Mouse (Mus musculus): ENCODE measurements around the gene Smoc1. TPM values are rescaled to one million over a fixed set of nuclear protein-coding genes. Genes with fewer than 3 reads are reported as not detected.

The Smoc1 gene
- polyA plus RNA-seq, 1 experiment from 2014 or later: 7.9 TPM

DNA sequence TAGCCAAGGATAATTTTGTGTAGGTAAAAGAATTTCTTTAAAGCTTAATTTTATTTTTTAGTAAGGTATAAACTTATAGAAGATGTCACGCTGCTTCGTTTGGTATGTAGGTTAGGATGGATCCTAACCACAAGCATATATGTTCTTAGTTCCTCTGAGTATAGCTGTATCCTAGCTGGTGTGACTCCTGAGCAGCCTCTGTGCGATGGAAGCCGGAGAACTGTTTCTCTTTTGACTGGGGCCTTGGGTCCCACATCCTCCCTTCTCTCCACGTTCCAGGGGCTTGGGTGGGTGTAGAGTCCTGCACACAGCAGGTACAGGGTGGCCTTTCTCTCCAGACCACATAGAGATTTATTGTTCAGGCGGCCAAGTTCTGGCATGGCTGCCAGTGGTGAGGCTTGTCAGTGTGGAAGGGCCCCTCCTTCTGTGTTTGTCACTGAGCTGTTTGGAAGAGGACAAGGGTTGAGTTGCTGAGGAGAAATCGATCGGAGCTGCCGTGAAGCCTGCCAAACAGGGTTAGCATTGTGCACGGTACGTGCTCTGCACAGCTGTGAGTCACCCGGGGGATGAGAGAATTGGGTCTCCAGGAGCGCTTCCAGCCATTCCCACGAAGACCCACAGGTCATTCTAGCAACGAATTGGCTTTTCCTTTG is 6.9 kb downstream of the Smoc1 start:
- WGBS: 49% methylated on average over 15 of the region's 15 CpGs
- Histone ChIP-seq H3K9ac (ENCODE audit: low read length) (no peak overlapping the region), H3K9me3 (replicated peaks; ENCODE audit: control insufficient read depth, low read length) (no peaks in the 10 kb centered on the region), H3K4me1 (ENCODE audit: control insufficient read depth, insufficient read depth, low read length) (no peaks in the 10 kb centered on the region), H3K4me2 (ENCODE audit: low read depth, low read length) (0 out of 2 replicates have a peak overlapping the region, but pooled peaks have one; percentile 11), H3K27me3 (ENCODE audit: control insufficient read depth, insufficient read depth, low read length) (0 out of 2 replicates have a peak, but pooled peaks cover 4% of the 10 kb centered on the region), H3K27ac (ENCODE audit: low read length) (peak overlapping the region; percentile 73), H3K36me3 (ENCODE audit: control insufficient read depth, insufficient read depth, low read length) (no peaks in the 10 kb centered on the region), H3K4me3 (replicated peaks; ENCODE audit: low read length) (no peak overlapping the region)
- peak; percentile 88; the same call in 1 of the 2 replicates for ATAC-seq (ENCODE audit: insufficient read depth, low FRiP score)

DNA sequence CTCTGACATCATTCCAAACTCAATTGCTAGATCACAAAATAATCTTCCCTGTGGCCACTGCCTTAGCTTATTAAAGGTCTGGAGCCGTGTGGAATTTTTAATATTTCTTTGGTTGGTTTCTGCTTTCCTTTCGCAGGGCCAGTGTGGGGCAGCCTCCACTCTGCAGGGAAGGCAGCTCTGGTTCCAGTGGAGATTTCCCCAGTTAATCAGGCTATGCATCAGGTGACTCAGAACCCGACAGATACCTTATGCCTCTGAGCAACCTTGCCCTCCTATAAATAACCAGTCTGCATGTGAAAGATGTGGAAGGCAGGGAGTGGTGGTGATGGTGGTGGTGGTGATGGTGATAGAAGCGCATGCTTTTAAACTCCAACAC is 7.4 kb downstream of the Smoc1 start:
- Histone ChIP-seq H3K27me3 (ENCODE audit: control insufficient read depth, insufficient read depth, low read length) (0 out of 2 replicates have a peak, but pooled peaks cover 4% of the 10 kb centered on the region), H3K4me1 (ENCODE audit: control insufficient read depth, insufficient read depth, low read length) (no peaks in the 10 kb centered on the region), H3K9ac (ENCODE audit: low read length) (no peak overlapping the region), H3K4me2 (ENCODE audit: low read depth, low read length) (0 out of 2 replicates have a peak overlapping the region, but pooled peaks have one; percentile 1), H3K4me3 (replicated peaks; ENCODE audit: low read length) (no peak overlapping the region), H3K27ac (ENCODE audit: low read length) (peak overlapping the region; percentile 73), H3K36me3 (ENCODE audit: control insufficient read depth, insufficient read depth, low read length) (no peaks in the 10 kb centered on the region), H3K9me3 (replicated peaks; ENCODE audit: control insufficient read depth, low read length) (no peaks in the 10 kb centered on the region)
- ATAC-seq (ENCODE audit: insufficient read depth, low FRiP score): peak; percentile 47; the same call in 1 of the 2 replicates
- WGBS: 67% methylated on average over 4 of the region's 4 CpGs

DNA sequence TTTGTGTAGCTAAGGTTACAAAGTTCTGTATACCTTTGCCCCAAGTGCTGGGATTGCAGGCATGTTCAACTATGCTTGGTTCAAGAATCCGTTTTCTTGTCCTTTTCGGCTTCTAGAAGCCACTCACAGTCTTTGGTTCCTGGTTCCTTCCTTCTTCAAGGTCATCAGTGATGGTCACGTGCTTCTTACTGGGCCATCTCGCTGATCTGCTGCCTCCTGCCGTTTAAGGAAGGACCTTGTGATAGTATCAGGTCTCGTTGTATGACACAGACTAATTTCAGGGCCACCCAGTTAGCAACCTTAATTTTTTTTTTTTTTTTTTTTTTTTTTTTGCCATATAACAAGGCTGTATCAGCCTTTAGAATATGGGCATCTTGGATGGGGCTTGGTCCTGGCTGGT is 9.2 kb downstream of the Smoc1 start:
- no peak for ATAC-seq (ENCODE audit: insufficient read depth, low FRiP score)
- 77% methylated on average over 6 of the region's 6 CpGs for WGBS

DNA sequence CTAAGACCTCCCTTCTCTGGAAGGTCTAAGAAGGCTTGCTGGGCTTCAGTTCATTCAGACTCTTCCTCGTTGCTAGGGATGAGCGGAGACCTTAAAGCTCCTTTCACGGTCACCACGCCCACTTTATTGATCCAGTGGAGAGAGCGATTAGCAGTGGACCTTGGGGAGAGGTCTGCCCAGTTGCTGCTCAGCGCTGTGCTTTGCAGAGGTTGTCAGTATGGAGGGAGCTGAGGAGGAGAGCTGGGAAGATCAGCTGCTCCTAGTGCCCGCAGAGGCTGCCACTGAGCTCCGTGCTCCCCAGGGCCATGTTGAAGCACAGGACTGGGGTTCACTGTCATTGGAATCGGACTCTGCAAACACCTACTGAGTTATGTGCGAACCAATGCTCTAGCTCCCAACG is 17.0 kb downstream of the Smoc1 start:
- Histone ChIP-seq H3K27me3 (ENCODE audit: control insufficient read depth, insufficient read depth, low read length) (no peaks in the 10 kb centered on the region), H3K4me2 (ENCODE audit: low read depth, low read length) (no peak overlapping the region), H3K9me3 (replicated peaks; ENCODE audit: control insufficient read depth, low read length) (no peaks in the 10 kb centered on the region), H3K4me3 (replicated peaks; ENCODE audit: low read length) (no peak overlapping the region), H3K36me3 (ENCODE audit: control insufficient read depth, insufficient read depth, low read length) (no peaks in the 10 kb centered on the region), H3K4me1 (ENCODE audit: control insufficient read depth, insufficient read depth, low read length) (no peaks in the 10 kb centered on the region), H3K27ac (ENCODE audit: low read length) (no peak overlapping the region), H3K9ac (ENCODE audit: low read length) (no peak overlapping the region)
- WGBS: 67% methylated on average over 11 of the region's 11 CpGs
- ATAC-seq (ENCODE audit: insufficient read depth, low FRiP score): no peak

More for the DNA sequence above, 9.2 kb downstream of the Smoc1 start:
- Histone ChIP-seq H3K9ac (ENCODE audit: low read length) (no peak overlapping the region), H3K4me2 (ENCODE audit: low read depth, low read length) (no peak overlapping the region), H3K27me3 (ENCODE audit: control insufficient read depth, insufficient read depth, low read length) (no peaks in the 10 kb centered on the region), H3K27ac (ENCODE audit: low read length) (no peak overlapping the region), H3K36me3 (ENCODE audit: control insufficient read depth, insufficient read depth, low read length) (no peaks in the 10 kb centered on the region), H3K9me3 (replicated peaks; ENCODE audit: control insufficient read depth, low read length) (no peaks in the 10 kb centered on the region), H3K4me1 (ENCODE audit: control insufficient read depth, insufficient read depth, low read length) (no peaks in the 10 kb centered on the region), H3K4me3 (replicated peaks; ENCODE audit: low read length) (no peak overlapping the region)

DNA sequence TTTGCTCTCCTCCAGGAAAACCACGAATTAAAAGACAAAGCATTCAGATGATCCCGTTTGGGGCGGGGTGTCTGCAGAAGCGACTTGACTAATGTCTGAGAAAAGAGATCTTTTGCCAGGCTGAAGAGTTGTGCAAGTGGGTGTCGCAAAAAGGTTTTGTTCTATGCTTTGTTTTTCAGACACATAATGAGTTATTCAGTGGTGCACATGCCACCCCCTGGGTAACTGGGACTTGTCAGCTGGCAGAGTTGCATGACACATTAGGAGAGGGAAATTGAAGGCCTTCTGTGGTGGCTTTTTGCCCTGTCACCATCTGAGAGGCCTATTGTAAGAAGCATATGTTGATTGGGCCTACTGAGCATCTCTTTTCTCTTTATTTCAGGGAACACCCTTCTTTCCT is 20.3 kb downstream of the Smoc1 start:
- WGBS: 74% methylated on average over 5 of the region's 5 CpGs
- H3K9ac ChIP-seq (ENCODE audit: low read length): no peak overlapping the region

DNA sequence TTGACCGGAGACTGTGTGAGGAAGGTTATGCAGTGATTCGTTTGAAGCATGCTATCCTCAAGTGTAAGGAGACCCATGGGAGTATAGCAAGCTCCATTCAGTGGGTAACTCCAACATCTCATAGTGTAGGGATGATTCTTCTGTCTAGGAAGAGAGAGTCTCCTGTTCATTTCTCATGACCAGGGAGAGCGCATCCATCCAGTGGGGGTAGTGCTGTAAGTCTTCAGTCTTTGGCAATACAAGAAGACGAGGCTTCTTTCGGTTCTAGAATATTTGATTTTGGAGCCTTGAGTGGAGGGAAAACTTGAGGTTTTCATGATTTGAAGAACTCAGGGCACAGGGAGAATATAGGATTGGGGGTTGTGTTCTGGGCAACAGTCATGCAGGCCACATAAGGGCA is 23.1 kb downstream of the Smoc1 start:
- Histone ChIP-seq H3K4me2 (ENCODE audit: low read depth, low read length) (no peak overlapping the region), H3K4me3 (replicated peaks; ENCODE audit: low read length) (no peak overlapping the region), H3K9me3 (replicated peaks; ENCODE audit: control insufficient read depth, low read length) (no peaks in the 10 kb centered on the region), H3K27ac (ENCODE audit: low read length) (no peak overlapping the region), H3K27me3 (ENCODE audit: control insufficient read depth, insufficient read depth, low read length) (no peaks in the 10 kb centered on the region), H3K36me3 (ENCODE audit: control insufficient read depth, insufficient read depth, low read length) (no peaks in the 10 kb centered on the region), H3K4me1 (ENCODE audit: control insufficient read depth, insufficient read depth, low read length) (no peaks in the 10 kb centered on the region), H3K9ac (ENCODE audit: low read length) (no peak overlapping the region)
- ATAC-seq (ENCODE audit: insufficient read depth, low FRiP score): no peak
- 91% methylated on average over 5 of the region's 5 CpGs for WGBS

More for the DNA sequence above, 20.3 kb downstream of the Smoc1 start:
- Histone ChIP-seq H3K4me1 (ENCODE audit: control insufficient read depth, insufficient read depth, low read length) (no peaks in the 10 kb centered on the region), H3K4me3 (replicated peaks; ENCODE audit: low read length) (no peak overlapping the region), H3K36me3 (ENCODE audit: control insufficient read depth, insufficient read depth, low read length) (no peaks in the 10 kb centered on the region), H3K4me2 (ENCODE audit: low read depth, low read length) (no peak overlapping the region), H3K9me3 (replicated peaks; ENCODE audit: control insufficient read depth, low read length) (no peaks in the 10 kb centered on the region), H3K27me3 (ENCODE audit: control insufficient read depth, insufficient read depth, low read length) (no peaks in the 10 kb centered on the region), H3K27ac (ENCODE audit: low read length) (no peak overlapping the region)
- ATAC-seq (ENCODE audit: insufficient read depth, low FRiP score): no peak

DNA sequence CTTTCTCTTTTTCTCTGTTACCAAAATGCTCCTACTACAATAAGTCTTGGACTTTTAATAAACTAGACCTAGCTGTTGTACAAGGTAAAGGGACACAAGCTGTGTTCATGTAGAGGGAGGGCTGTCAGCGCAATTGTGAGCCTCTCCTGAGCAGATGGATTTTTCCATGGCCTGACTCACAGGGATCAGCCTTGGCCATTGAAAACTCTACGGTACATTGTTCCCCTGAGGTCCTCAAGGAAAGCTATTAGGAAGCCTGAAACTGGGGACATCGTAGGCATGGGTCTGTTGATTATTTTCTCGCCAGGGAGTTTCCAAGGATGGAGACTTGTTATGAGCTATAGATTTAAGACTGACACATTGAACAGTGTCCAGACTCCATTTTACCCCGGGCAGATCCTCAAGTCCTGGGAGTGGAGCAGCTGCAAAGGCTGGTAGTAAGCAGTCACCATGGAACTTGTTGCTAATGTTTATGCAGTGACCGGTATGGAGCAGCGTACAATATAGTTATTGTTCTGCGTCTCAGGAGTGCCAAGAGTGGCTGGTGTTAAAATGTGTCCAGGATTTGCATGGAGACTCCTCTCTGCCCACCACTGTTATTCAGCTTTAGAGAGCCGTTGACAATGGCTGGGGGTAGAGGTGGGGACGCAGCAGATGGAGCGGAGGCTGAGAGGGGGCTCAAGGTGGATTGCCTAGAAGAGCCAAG is 28.5 kb downstream of the Smoc1 start:
- Histone ChIP-seq H3K4me3 (replicated peaks; ENCODE audit: low read length) (no peak overlapping the region), H3K4me2 (ENCODE audit: low read depth, low read length) (no peak overlapping the region), H3K9me3 (replicated peaks; ENCODE audit: control insufficient read depth, low read length) (no peaks in the 10 kb centered on the region), H3K27ac (ENCODE audit: low read length) (no peak overlapping the region), H3K27me3 (ENCODE audit: control insufficient read depth, insufficient read depth, low read length) (no peaks in the 10 kb centered on the region), H3K4me1 (ENCODE audit: control insufficient read depth, insufficient read depth, low read length) (no peaks in the 10 kb centered on the region), H3K36me3 (ENCODE audit: control insufficient read depth, insufficient read depth, low read length) (no peaks in the 10 kb centered on the region), H3K9ac (ENCODE audit: low read length) (no peak overlapping the region)
- peak; percentile 44 for ATAC-seq (ENCODE audit: insufficient read depth, low FRiP score)
- 68% methylated on average over 11 of the region's 11 CpGs for WGBS

DNA sequence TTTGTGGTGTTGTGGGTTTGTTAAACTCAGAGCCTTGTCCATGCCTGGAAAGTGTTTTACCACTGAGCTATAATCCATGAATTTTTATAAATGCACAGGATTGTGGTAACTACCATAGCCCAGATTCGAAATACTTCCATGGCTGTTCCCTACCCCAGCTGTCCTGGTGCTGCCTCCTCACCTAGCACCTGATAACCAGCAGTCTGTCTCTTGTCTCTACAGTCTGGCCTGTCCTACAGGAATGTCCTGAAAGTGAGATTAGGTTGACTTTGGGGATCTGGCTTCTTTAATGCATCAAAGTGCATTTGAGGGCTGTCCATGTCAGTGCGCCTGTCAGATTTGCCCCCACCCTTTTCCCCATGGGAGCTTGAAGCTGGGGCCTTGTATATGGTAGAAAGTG is 29.2 kb downstream of the Smoc1 start:
- WGBS: 83% methylated on average over 2 of the region's 2 CpGs
- Histone ChIP-seq H3K27ac (ENCODE audit: low read length) (no peak overlapping the region), H3K4me1 (ENCODE audit: control insufficient read depth, insufficient read depth, low read length) (no peaks in the 10 kb centered on the region), H3K4me2 (ENCODE audit: low read depth, low read length) (no peak overlapping the region), H3K9me3 (replicated peaks; ENCODE audit: control insufficient read depth, low read length) (no peaks in the 10 kb centered on the region), H3K27me3 (ENCODE audit: control insufficient read depth, insufficient read depth, low read length) (no peaks in the 10 kb centered on the region), H3K9ac (ENCODE audit: low read length) (no peak overlapping the region), H3K4me3 (replicated peaks; ENCODE audit: low read length) (no peak overlapping the region), H3K36me3 (ENCODE audit: control insufficient read depth, insufficient read depth, low read length) (no peaks in the 10 kb centered on the region)
- ATAC-seq (ENCODE audit: insufficient read depth, low FRiP score): no peak

DNA sequence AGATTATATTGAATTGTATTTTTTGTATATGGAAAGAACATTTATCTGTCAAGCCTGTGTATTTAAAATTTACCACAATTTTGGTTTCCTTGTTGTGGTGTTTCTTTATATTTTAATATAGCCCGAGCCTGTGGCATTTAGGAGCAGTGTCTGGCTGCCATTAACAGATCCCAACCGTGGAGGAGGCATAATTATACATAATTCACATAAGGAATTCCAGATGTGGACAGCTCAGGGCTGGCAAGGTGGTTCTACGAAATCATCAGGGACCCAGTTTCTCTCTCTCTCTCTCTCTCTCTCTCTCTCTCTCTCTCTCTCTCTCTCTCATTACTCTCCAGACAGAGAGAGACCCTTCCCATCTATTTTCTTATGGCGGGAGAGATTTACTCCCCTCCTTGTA is 31.0 kb downstream of the Smoc1 start:
- no peak overlapping the region for H3K4me2 ChIP-seq (ENCODE audit: low read depth, low read length)
- H3K27ac ChIP-seq (ENCODE audit: low read length): no peak overlapping the region
- no peaks in the 10 kb centered on the region for H3K4me1 ChIP-seq (ENCODE audit: control insufficient read depth, insufficient read depth, low read length)
- H3K36me3 ChIP-seq (ENCODE audit: control insufficient read depth, insufficient read depth, low read length): no peaks in the 10 kb centered on the region
- H3K9me3 ChIP-seq (replicated peaks; ENCODE audit: control insufficient read depth, low read length): no peaks in the 10 kb centered on the region
- H3K4me3 ChIP-seq (replicated peaks; ENCODE audit: low read length): no peak overlapping the region
- 54% methylated on average over 4 of the region's 4 CpGs for WGBS
- no peak overlapping the region for H3K9ac ChIP-seq (ENCODE audit: low read length)
- H3K27me3 ChIP-seq (ENCODE audit: control insufficient read depth, insufficient read depth, low read length): no peaks in the 10 kb centered on the region
- no peak for ATAC-seq (ENCODE audit: insufficient read depth, low FRiP score)
